26 mouse cellular contexts compared by ENCODE assay signal in the genomic region with DNA sequence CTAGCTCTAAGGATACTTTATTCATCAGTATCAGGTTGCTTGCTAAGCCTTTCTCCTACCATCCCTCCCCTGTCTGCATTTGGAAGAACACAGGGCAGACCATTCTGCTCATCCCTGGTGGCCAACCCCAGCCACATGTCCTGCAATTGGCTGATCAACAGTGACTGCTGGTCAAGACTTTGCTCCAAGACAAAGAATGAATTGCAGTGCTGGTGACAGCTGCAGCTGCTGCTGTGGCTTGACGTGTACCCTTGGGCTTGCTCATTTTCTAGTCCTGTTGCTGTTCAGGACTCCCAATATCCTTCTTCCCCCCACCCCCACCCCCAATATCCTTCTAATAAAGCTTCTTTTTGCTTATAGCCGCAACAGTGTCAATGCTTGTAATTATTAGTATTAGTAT.
"Had no signal": no experiment of that assay in that cellular context is flagged by ENCODE, and none has a peak within 500 bp of the region (broad histone marks: within the 10 kb centered on the region; RNA-seq: fewer than 3 reads in every experiment).

No protein-coding gene starts in this region.

- H3K27ac ChIP-seq: embryonic facial prominence, embryonic 10.5 days; embryonic facial prominence, embryonic 12.5 days; embryonic facial prominence, embryonic 13.5 days; embryonic facial prominence, embryonic 15.5 days; forebrain, embryonic 10.5 days; forebrain, embryonic 12.5 days; forebrain, embryonic 13.5 days; forebrain, embryonic 15.5 days; gastrocnemius, adult 2 months; heart, adult 2 months had no signal

- H3K9ac ChIP-seq: embryonic facial prominence, embryonic 12.5 days; embryonic facial prominence, embryonic 13.5 days; embryonic facial prominence, embryonic 15.5 days; forebrain, embryonic 12.5 days; forebrain, embryonic 13.5 days; forebrain, embryonic 15.5 days; forebrain, postnatal 0 days had no signal

- DNase-seq: cerebellum, adult 8-10 months; cerebellum, adult 9-10 months; cerebellum, adult 9-11 months; cerebellum, postnatal 10 days; cerebellum, postnatal 14 days; cerebellum, postnatal 25 days; cerebellum, postnatal 36 days; embryo, embryonic 11 days; forebrain, postnatal 0 days; gastrocnemius, adult 2 months; gastrocnemius, postnatal 10 days; gastrocnemius, postnatal 14 days; gastrocnemius, postnatal 25 days; gastrocnemius, postnatal 36 days; heart, adult 2 months had no signal

- H3K4me1 ChIP-seq: embryonic facial prominence, embryonic 13.5 days had no signal

- H3K9me3 ChIP-seq: embryonic facial prominence, embryonic 10.5 days; embryonic facial prominence, embryonic 12.5 days; embryonic facial prominence, embryonic 13.5 days; embryonic facial prominence, embryonic 15.5 days; forebrain, embryonic 10.5 days; forebrain, embryonic 12.5 days; forebrain, embryonic 13.5 days; forebrain, embryonic 15.5 days had no signal

- H3K4me2 ChIP-seq: embryonic facial prominence, embryonic 12.5 days; embryonic facial prominence, embryonic 13.5 days; embryonic facial prominence, embryonic 15.5 days; forebrain, embryonic 12.5 days; forebrain, embryonic 13.5 days; forebrain, embryonic 15.5 days had no signal

- H3K36me3 ChIP-seq: embryonic facial prominence, embryonic 10.5 days; embryonic facial prominence, embryonic 12.5 days; embryonic facial prominence, embryonic 13.5 days; embryonic facial prominence, embryonic 15.5 days; forebrain, embryonic 10.5 days; forebrain, embryonic 12.5 days; forebrain, embryonic 15.5 days had no signal

- H3K4me3 ChIP-seq: embryonic facial prominence, embryonic 10.5 days; embryonic facial prominence, embryonic 12.5 days; embryonic facial prominence, embryonic 13.5 days; embryonic facial prominence, embryonic 15.5 days; erythroblast, embryonic 14.5 days; forebrain, embryonic 10.5 days; forebrain, embryonic 12.5 days; forebrain, embryonic 13.5 days; forebrain, embryonic 15.5 days; gastrocnemius, adult 2 months; heart, adult 2 months had no signal

- ATAC-seq: forebrain, embryonic 13.5 days; forebrain, embryonic 14.5 days; forebrain, embryonic 15.5 days; forebrain, embryonic 16.5 days; forebrain, postnatal 0 days had no signal

- H3K27me3 ChIP-seq: embryonic facial prominence, embryonic 12.5 days; embryonic facial prominence, embryonic 13.5 days; embryonic facial prominence, embryonic 15.5 days; forebrain, embryonic 12.5 days; forebrain, embryonic 13.5 days; forebrain, embryonic 15.5 days had no signal
